Mouse (Mus musculus): Measurements from ENCODE around the gene Syn3.

- TF ChIP-seq GATA1 (IDR thresholded peaks at IDR 0.05; ENCODE audit: borderline replicate concordance, low read length) (no peak), FLI1 (IDR thresholded peaks at IDR 0.05; ENCODE audit: low read length) (no peak)
Observed at GRCm38 (mm10) chr10:86250149-86250922, 248.4 kb downstream of the Syn3 start.
